Mouse (Mus musculus) cerebellum, adult (tissue): ENCODE data around the gene Bpifb3.

Experiments
- ATAC-seq: cut with Nextera tagmentation; 2 replicates; pipeline ENCODE4 v1.9.2; 2017; ENCODE audit warnings: mild to moderate bottlenecking, moderate library complexity, mixed read lengths; ENCODE audit not compliant: insufficient number of reproducible peaks, low FRiP score, low TSS enrichment

The Bpifb3 gene

DNA sequence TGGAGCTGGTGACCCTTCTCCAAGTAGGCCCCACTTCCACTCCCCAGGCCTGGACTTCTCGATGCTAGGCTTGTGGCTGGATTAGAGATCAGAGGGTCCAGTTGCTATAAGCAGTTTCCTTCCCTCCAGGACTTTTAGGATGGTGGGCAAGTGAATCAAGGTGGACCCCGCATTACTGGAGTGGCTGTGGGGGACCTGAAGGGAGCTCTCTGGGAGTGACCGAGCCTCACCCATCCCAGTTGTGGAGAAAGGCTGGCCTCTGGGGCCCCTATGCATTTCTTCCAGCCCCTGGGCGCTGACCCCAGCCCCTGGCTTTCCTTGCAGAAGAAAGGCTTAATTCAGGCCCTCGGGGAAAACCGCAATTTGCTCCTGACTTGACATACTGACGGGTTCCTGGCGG, at the start of gene Bpifb3:
Gene Bpifb3, plus strand, starts transcription at position 301 of the 400 bp plus-strand sequence.
- ATAC-seq, result no peak

DNA sequence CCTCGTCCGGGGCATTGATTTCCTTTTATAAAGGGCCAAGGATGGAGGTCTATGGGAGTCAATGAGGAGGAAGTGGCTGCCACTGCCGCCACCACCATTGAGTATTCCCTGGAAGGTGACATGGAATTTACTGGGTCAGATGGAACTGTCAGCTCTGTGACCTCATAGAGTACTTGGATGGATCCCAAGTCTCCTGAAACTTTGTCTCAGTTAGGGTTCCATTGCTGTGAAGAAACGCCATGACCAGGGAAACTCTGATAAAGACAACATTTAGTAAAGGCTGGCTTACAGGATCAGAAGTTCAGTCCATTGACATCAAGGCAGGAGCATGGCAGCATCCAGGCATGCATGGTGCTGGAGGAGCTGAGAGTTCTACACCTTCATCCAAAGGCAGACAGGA, 47.0 kb upstream of the Bpifb3 start, which contains the start of gene Sun5:
Gene Sun5, minus strand, starts transcription at position 101 of the 400 bp plus-strand sequence.
- no peak for ATAC-seq

DNA sequence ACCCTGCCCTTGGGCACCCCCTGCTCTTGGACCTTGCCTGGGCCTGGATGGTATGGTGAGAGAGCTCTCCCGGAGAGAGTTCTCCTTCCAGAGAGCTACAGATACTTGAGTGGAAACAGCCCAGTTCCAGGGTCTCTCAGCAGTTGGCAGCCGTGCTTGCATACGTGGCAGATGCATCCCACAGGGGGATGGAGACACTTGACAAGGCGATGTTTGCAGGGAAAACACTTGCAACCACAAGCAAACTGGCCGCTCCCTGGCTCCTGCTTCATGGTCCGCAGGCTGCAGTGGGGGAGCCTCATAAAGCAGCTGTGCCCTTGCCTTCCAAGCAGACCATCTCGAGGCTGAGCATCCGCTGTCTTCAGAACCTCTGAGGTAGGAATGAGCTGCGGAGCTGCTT, 43.3 kb upstream of the Bpifb3 start, which contains the start of gene Bpifb2:
Gene Bpifb2, plus strand, starts transcription at position 301 of the 400 bp plus-strand sequence.
- ATAC-seq, result no peak

DNA sequence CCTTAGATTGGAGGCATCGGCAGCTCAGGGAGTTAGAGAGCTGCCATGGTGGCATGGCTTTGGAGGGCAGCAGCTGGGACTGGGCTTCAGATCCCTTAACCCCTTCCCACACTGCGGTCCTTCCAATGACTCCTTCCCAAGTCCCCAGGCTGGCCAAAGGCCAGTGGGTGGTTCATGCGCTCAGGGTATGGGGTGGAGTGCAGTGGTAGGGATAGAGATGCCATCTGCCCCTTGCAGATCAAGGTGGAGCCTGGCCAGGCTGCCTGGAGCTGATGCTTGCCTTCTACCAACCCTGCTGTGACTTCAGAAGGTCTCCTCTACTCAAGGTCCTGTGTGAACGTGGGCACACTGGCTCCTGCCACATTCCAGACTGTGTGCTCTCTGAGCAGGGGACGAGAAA, 18.9 kb upstream of the Bpifb3 start:
- ATAC-seq, result peak; percentile 31; the same call in 1 of the 2 replicates

DNA sequence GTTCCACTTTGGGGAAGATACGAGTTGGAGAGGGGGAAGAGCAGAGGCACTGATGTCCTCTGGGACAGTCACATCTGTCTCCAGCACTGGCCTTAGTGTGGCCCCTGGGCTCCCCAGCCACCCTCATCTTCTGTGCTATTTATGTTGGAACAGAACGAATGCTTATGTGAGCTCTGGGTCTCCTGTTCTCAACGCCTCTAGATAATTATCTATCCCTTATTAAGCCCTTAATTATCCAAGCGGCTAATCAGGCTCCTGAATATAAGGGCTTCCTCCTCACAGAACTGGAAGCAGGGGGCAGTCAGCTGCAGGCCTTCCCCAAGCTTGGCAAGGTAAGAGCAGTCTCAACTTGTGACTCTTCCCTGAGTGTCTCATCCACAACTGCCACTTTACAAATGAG, 17.9 kb upstream of the Bpifb3 start, which contains the start of gene Bpifb6:
Gene Bpifb6, plus strand, starts transcription at position 301 of the 400 bp plus-strand sequence.
- no peak for ATAC-seq

DNA sequence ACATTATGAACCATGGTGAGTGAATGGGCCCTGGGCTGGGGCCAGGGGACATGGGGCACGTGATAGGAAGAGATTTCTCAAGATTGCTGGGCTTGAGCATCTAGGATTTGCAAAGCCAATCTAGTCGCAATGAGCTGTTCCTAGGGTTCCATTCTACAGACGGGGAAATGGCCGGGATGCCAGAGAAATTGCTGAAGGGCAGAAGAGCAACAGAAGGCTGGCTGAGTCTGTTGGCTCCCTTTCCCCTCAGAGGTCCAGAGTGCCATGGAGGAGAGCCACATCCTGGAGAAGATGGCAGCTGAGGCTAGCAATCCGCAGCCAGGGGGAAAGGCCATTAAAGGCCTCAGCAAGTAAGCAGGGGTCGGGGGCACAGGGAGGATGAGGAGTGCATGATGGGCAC, 15.3 kb upstream of the Bpifb3 start:
- ATAC-seq, result peak; percentile 60

DNA sequence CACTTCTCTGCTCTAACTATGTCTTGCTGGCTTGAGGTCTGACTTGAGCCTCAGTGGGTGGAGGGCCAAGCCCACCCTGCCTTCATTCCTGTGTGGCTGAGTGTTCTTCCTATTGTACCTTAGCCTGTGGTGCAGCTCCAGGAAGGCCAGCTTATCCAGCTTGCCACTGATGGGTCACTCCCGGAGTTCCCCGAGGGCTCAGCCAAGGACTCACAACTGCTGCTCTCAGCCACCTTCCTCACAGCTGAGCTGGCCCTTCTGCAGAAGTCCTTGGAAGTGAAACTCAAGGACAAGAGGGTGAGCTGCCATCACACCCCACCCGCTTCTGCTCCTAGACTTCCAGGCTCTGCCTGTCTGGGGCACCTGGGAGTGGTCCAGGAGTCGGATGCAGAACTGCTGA, 11.4 kb upstream of the Bpifb3 start:
- ATAC-seq, result no peak

DNA sequence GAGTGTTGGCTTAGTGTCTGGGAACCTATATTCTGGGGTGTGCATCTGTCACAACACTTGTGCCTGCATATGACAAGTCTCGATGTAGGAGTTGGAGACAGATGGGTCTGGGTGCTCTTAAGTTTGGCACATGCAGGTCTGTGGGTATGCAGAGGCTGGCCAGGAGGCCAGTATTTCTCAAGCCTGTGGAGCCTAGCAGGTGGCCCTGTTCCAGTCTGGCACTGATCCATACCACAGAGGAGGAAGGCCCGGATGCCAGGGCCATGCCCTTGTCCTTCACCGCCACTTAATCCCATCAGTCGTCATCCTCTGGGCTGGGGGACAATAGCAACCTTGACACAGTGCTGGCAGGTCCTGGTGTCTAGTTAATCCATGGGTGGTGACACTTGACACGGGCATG, 3.9 kb upstream of the Bpifb3 start:
- ATAC-seq, result no peak

DNA sequence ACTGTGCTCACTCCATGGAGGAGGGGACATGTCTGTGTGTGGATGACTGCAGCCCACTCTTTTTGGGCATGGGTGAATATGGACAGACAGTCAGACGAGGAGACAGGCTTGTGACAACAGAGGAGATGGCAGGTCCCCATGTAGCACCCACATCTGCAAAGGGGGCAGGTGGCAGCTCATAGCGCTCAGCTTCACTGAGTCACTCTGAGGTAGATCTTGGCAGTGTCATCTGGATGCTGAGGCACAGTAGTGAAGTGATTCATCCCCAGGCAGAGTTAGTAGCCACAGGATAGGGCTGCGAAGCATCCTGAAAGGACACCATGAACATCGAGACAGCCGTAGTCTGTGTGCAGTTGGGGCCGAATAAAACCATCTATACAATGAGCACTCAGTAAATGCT, 3.2 kb downstream of the Bpifb3 start:
- no peak for ATAC-seq

DNA sequence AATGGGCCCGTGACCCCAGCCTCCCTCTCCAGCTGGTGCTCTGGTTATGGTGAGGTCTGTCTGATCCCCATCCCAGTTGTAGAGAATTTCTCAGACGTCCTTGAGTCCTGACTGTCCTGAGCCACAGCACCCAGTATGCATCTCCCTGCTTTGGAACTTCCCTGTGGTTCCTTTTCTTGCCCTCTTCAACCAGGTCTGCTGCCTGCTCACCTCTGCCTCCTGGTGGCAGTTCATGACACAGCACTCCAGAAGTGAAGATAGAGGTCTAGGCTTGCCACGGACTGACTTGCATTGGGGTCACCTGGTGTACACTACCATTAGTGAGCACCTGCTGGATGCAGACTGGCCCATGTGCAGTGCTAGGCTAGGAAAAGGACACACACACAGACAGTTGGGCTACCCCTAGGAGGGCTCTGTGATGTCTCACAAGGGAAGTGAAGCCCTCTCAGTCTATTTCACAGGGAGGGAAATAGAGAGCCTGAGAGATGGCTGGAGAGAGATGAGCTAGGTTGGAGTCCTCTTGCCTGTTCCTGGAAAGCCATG, 11.9 kb downstream of the Bpifb3 start:
- ATAC-seq, result 0 out of 2 replicates have a peak, but pooled peaks have one; percentile 45

DNA sequence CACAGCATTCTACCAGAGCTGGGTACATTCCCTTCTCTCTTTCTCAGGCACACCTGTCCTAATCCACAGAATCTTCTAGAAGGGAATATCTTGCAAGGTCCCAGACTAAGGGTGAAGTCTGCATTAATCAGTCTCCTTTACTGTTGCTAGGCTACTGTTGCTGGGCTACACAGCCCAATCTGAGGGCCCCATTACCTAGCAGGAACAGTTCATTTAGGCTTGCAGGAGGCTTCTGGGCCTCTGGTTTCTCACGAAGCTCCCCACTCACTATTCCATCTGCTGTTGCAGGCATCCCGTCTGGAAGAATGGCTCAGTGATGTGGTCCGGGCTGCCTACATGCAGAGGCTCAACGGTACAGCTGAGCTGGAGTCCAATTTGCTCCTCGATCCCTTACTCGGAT, 13.1 kb downstream of the Bpifb3 start:
- no peak for ATAC-seq

DNA sequence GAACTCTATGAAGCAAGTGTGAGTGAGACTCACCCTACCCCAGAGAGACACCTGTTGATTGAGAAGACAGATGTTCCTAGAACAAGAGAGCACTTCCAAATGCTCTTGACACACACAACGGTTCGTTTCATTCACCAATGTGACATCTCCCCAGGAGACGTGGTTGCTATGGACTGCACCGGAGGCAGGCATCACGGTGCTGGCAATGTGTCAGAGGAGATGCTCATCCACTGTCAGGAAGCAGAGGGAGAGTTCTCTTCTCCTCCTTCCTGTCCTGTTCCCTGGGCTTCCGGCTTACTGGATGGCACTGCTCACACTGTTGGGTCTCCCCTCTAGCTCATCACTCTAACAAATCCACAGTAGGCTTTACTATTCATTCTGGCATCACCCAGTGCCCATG, 15.3 kb downstream of the Bpifb3 start:
- ATAC-seq, result no peak

DNA sequence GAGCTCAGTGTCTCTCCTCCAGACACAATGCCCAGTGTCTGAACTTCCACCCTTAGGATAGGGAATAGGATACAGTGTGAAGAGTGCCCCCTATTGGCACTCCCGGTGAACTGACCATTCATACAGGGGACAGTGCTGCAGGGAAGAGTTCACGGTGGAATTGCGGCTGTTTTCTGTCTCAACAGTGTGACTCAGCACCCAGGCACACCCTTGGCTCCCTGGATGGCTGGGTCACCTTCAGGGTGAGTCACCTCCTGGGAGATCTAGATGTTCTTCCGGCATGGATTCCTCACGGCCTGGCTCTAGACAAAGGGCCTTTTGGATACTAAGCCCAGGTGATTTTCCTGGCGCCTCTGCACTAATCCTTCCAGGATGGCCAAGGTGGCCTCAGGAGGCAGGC, 17.3 kb downstream of the Bpifb3 start:
- no peak for ATAC-seq

DNA sequence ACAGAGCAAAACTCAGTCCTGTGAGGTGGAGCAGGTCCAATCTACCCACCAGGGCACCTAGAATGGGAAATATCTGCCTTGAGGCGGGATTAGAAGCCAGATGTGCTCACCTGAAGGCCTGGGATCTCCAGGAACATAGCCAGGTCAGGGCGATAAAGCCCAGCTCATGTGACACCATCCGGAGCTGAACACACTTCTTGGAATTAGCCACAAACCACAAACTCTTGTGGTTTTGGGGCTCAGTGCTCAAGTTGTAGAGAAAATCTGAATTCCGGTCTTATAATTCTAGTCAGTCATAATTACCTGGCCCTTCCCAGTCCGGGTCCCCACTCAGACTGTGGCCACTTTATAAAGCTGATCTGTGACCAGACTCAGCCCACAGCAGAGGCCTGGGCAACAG, 19.8 kb downstream of the Bpifb3 start, which contains the start of gene Bpifb4:
Gene Bpifb4, plus strand, starts transcription at position 370 of the 400 bp plus-strand sequence.
- ATAC-seq, result no peak

DNA sequence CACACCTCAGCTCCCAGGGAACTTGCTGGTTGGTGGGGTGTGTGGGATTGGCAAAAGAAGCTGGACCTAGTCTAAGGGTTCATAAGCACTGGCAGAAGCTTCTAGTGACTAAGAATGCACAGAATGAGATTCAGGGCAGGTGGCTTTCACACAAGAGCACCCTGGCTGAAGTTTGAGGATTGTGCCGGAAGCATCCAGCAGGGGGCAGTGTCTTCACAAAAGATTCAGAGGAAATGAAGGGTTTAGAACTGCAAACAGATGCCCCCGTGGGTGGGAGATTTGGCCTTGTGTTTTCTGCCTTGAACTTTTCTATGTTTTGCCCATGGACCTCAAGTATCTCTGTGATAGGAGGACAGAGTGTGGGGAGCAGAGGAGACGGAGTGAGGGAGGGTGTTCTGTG, 25.5 kb downstream of the Bpifb3 start:
- peak; percentile 38; the same call in 1 of the 2 replicates for ATAC-seq

DNA sequence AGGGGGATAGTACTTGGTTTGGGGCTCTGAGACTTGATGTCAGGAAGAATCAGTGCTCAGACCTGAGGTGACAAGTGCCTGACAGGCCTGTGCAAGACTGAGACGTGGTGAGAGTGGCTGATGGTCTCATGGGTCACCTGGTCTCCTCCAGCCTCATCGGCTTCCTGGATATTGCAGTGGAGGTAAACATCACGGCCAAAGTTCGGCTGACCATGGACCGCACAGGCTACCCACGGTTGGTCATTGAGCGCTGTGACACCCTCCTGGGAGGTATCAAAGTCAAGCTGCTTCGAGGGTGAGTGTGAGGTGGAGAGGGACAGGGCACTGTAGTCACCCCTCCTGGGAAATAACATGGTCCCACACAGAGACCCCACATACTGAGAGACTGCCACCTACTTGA, 26.5 kb downstream of the Bpifb3 start:
- no peak for ATAC-seq

DNA sequence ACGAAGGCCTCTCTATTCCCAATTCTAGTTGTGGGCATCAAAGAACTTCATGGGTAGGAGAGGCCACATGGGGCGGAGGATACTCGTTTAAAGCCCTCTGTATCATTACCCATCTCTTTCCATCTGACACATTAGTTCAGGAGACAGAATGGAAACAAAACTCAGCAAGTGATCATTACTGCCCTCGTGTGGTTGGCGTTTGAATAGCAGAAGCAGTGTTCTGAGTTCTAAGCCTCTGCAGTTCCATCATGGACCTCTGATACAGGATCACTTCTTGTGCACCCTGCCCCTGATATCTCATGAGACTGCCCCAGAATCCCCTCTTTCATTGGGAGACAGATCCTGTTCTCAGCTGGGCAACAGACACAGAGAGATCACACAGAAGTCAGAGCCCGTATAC, 34.9 kb downstream of the Bpifb3 start:
- ATAC-seq, result no peak

DNA sequence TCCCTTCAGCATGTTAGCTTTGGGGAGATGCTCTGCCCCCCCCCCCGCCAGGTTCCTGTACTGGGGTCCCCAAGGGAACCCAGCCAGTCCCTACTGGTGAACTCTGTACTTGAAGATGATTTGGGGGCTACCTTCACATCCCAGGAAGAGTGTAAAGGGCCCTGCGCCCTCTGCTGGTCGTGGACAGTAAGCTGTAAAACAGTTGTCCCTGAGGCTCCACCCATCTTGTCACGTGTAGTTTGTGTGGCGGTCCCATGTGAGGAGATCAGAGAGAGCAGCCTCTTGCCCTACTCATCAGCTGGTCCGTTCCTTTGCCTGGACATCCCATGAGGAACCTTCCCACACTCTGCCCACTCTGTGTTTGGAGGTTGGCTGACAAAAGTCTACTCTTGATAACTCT, 35.8 kb downstream of the Bpifb3 start:
- no peak for ATAC-seq

DNA sequence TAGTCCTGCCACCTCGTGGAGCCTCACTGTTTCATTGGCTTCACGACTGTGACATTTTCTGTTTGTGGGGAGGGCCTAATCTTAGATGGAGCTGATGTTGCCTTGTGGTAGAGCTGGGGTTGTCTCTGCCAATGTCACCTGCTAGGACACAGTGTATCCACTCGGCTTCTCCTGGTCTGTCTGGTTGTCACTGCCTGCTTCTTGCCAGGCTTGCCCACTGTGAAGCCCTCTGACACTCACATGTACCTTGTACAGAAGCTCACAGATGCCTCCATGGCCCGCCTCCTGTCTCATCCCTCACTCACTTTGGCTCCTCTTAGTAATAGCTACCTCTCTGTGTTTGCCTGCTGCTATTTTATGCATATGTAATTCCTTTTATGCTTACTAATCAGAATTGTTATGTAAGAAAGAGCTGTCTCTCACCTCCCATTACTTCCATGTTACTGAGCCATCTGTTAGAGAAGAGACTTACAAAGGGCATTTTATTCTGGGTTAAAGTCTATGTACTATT, 44.8 kb downstream of the Bpifb3 start:
- peak; percentile 82 for ATAC-seq

DNA sequence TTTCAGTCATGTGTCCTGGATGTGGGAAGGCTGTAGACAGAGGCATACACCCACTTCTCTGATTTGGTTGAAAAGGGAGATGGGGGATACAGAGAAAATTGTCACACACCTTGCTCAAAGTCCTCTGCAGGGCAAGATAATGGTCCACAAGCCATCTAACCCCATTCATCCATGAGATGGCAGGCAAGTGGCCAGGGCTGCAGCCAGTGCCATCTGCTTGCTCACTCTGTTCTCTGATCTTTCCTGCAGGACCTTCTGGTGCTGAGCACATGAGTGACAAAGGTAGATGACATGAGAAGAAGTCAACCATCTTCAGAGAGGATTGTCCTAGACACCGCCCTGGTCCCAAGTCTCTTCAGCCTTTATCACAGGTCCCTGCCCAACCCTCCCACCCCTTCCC, 45.3 kb downstream of the Bpifb3 start:
- peak; percentile 83 for ATAC-seq

DNA sequence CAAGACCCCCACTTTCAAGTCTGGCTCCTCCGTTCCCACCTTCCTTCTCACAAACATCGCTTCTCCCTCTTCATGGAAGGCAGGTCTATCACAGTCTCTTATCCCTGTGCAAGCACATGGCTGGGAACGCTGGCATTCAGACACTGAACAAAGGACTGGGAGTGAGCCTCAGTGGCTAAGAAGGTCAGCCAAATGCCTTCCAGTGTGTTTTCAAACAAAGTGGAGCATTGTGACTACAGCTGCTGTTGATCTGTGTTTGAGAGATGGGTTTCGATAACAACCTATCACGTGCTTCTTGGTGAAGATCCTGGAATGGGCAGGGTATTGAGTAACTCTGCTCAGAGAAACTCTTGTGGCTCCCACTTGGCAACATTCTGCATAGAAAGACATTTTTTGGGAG, 52.2 kb downstream of the Bpifb3 start:
- no peak for ATAC-seq

DNA sequence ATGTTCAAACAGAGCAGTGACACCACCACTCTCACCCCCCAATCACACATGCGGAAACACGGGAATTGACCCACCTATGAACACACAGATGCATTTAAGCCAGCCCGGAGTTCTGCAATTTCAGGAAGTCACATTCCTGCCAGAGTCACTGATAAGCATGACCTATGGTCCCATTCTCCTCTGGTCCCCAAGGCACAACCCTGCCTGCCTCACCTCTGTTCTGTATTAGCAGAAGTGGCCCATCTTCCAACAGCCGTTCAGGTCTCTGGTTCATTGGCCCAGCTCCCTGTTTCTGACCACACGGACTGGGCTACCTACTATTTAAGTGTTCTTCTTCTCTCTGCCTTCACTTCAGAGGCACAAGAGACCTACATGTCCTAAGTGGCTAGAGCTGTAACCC, 56.6 kb downstream of the Bpifb3 start, which contains the start of gene Bpifa6:
Gene Bpifa6, plus strand, starts transcription at position 364 of the 400 bp plus-strand sequence.
- no peak for ATAC-seq
